Mouse (Mus musculus): ENCODE data around the gene Cnksr1. TPM values are rescaled to one million over a fixed set of nuclear protein-coding genes. Genes with fewer than 3 reads are reported as not detected.
"Not testable (repeated sequence)": the region's sequence is repeated elsewhere in the genome, so short reads cannot be mapped to it uniquely, and the experiment has no call there.

Gene Cnksr1
- polyA plus RNA-seq, 1 experiment from 2014 or later, result 0.33 TPM

GRCm38 (mm10) chr4:134269622-134270021 lies 31.4 kb upstream of the Cnksr1 start:
- not testable (repeated sequence) for H3K36me3 ChIP-seq (ENCODE audit: control insufficient read depth, insufficient read depth); H3K4me1 ChIP-seq (replicated peaks; ENCODE audit: control insufficient read depth, insufficient read depth, low read length); ATAC-seq; H3K4me2 ChIP-seq (ENCODE audit: low read length); H3K9me3 ChIP-seq (ENCODE audit: control insufficient read depth, low read length); H3K27ac ChIP-seq (ENCODE audit: low read length); H3K4me3 ChIP-seq (replicated peaks; ENCODE audit: low read length); H3K9ac ChIP-seq (replicated peaks; ENCODE audit: low read depth, low read length); H3K27me3 ChIP-seq (replicated peaks; ENCODE audit: control insufficient read depth, insufficient read depth, low read length)

DNA sequence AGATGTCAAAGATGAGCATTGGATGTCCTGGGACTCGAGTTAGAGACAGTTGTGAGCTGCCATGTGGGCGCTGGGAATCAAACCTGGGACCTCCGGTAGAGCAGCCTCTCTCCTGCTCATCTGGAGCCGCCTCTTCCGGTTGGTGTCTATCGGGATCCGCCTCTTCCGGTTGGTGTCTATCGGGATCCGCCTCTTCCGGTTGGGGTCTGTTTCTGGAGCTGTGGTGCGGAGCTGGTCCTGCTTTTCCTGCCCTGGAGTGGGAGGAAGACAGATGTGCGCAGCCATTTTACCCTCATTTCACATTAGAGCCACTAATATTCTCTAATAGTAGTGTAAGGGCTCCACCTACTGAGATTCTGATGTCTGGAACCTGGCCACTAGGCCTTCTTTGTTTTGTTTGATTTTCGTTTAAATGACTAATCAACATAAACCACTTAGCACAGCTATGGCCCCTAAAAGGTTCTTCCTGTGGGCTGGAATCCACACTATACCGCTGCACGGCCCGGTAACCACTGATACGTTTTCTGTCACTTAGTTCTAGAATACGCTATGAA lies 30.0 kb upstream of the Cnksr1 start:
- 84% methylated on average over 19 of the region's 19 CpGs for WGBS
- H3K4me2 ChIP-seq (ENCODE audit: low read length), result no peak overlapping the region
- no peak overlapping the region for H3K4me3 ChIP-seq (replicated peaks; ENCODE audit: low read length)
- ATAC-seq, result no peak
- no peaks in the 10 kb centered on the region for H3K4me1 ChIP-seq (replicated peaks; ENCODE audit: control insufficient read depth, insufficient read depth, low read length)
- H3K27me3 ChIP-seq (replicated peaks; ENCODE audit: control insufficient read depth, insufficient read depth, low read length), result no peaks in the 10 kb centered on the region
- H3K36me3 ChIP-seq (ENCODE audit: control insufficient read depth, insufficient read depth), result no peaks in the 10 kb centered on the region
- no peaks in the 10 kb centered on the region for H3K9me3 ChIP-seq (ENCODE audit: control insufficient read depth, low read length)
- H3K27ac ChIP-seq (ENCODE audit: low read length), result no peak overlapping the region
- no peak overlapping the region for H3K9ac ChIP-seq (replicated peaks; ENCODE audit: low read depth, low read length)

DNA sequence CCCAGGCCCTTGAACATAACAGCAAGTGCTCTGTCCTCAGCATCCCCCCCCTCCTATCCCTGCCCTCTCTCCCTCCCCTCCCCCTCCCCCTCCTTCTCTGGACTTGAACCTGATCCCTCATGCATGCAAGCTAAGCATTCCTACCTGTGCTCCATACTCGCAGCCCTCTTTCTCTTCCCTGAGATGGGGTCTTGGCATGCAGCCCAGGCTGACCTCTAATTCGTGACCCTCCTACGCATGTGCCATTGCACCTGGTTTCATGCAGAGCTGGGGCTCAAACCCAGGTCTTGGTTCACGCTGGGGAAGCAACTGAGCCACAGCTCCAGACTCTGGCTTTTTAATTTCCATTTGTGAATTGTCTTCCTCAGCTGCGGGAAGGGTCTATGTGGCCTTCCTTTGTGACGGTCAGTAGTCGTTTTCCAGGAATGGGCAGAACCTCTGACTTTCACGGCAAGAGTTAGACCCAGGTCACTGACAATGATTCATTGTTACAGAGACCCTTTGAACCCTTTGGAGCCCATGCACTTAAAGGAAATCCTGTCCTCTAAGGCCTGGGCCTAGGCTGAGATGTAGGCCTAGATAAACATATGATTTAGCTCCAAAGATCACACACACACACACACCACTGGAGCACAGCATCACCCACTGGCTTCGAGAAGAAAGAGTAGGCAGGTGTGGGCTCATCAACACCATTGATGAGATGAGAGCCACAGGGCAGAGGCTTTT lies 27.8 kb upstream of the Cnksr1 start:
- Histone ChIP-seq H3K36me3 (ENCODE audit: control insufficient read depth, insufficient read depth) (no peaks in the 10 kb centered on the region), H3K27ac (ENCODE audit: low read length) (no peak overlapping the region), H3K4me2 (ENCODE audit: low read length) (no peak overlapping the region), H3K4me1 (replicated peaks; ENCODE audit: control insufficient read depth, insufficient read depth, low read length) (no peaks in the 10 kb centered on the region), H3K9ac (replicated peaks; ENCODE audit: low read depth, low read length) (no peak overlapping the region), H3K27me3 (replicated peaks; ENCODE audit: control insufficient read depth, insufficient read depth, low read length) (no peaks in the 10 kb centered on the region), H3K9me3 (ENCODE audit: control insufficient read depth, low read length) (no peaks in the 10 kb centered on the region), H3K4me3 (replicated peaks; ENCODE audit: low read length) (no peak overlapping the region)
- WGBS, result 70% methylated on average over 9 of the region's 9 CpGs
- no peak for ATAC-seq

DNA sequence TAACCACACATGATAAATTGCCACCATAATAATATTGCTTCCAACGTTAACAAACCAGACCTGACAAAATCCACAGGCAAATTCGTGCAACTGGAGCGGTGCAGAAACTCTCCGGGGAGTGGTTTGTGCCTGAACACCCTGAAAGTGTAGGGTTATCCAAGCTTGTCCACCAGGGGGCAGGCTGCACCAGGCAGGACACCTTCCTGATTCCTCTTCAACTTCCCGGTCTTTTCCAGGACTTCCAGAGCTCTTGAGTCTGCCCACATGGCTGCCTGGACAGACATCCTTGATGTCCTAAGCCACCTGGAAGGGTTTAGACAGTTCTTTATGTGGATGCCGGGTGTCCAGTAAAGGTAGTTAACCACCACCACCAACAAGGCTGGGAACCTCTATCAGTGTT lies 25.0 kb upstream of the Cnksr1 start:
- H3K27ac ChIP-seq (ENCODE audit: low read length), result no peak overlapping the region
- no peak overlapping the region for H3K9ac ChIP-seq (replicated peaks; ENCODE audit: low read depth, low read length)
- no peaks in the 10 kb centered on the region for H3K9me3 ChIP-seq (ENCODE audit: control insufficient read depth, low read length)
- H3K4me1 ChIP-seq (replicated peaks; ENCODE audit: control insufficient read depth, insufficient read depth, low read length), result no peaks in the 10 kb centered on the region
- no peaks in the 10 kb centered on the region for H3K36me3 ChIP-seq (ENCODE audit: control insufficient read depth, insufficient read depth)
- WGBS, result 41% methylated on average over 6 of the region's 6 CpGs
- H3K4me2 ChIP-seq (ENCODE audit: low read length), result no peak overlapping the region
- no peak for ATAC-seq
- H3K4me3 ChIP-seq (replicated peaks; ENCODE audit: low read length), result no peak overlapping the region
- no peaks in the 10 kb centered on the region for H3K27me3 ChIP-seq (replicated peaks; ENCODE audit: control insufficient read depth, insufficient read depth, low read length)

DNA sequence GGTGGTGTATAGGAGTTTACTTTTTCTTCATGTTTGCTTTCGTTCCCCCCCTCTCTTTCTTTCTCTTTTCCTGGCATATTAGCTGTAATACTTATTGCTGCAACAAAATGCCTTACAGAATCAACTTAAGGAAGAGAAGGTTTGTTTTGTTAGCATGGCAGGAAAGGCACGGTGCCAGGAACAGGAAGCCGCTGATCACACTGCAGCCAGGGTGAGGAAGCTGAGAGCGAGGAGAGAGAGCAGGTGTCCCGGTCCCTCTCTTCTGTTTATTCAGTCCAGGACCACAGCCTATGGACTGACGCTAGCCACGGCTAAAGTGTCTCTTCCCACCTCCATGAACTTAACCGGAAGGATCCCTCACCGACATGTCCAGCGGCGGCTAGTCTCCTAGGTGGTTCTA lies 20.2 kb upstream of the Cnksr1 start:
- Histone ChIP-seq H3K4me1 (replicated peaks; ENCODE audit: control insufficient read depth, insufficient read depth, low read length) (peaks cover 6% of the 10 kb centered on the region), H3K27me3 (replicated peaks; ENCODE audit: control insufficient read depth, insufficient read depth, low read length) (peaks cover 20% of the 10 kb centered on the region), H3K9ac (replicated peaks; ENCODE audit: low read depth, low read length) (no peak overlapping the region), H3K36me3 (ENCODE audit: control insufficient read depth, insufficient read depth) (no peaks in the 10 kb centered on the region), H3K27ac (ENCODE audit: low read length) (no peak overlapping the region), H3K4me3 (replicated peaks; ENCODE audit: low read length) (no peak overlapping the region), H3K4me2 (ENCODE audit: low read length) (no peak overlapping the region), H3K9me3 (ENCODE audit: control insufficient read depth, low read length) (no peaks in the 10 kb centered on the region)
- no peak for ATAC-seq
- 60% methylated on average over 11 of the region's 11 CpGs for WGBS

- H3K4me3 ChIP-seq (replicated peaks; ENCODE audit: low read length), result no peak overlapping the region
- no peaks in the 10 kb centered on the region for H3K9me3 ChIP-seq (ENCODE audit: control insufficient read depth, low read length)
- peaks cover 28% of the 10 kb centered on the region for H3K27me3 ChIP-seq (replicated peaks; ENCODE audit: control insufficient read depth, insufficient read depth, low read length)
- no peak overlapping the region for H3K27ac ChIP-seq (ENCODE audit: low read length)
- no peak for ATAC-seq
- H3K4me1 ChIP-seq (replicated peaks; ENCODE audit: control insufficient read depth, insufficient read depth, low read length), result peaks cover 9% of the 10 kb centered on the region
- H3K36me3 ChIP-seq (ENCODE audit: control insufficient read depth, insufficient read depth), result no peaks in the 10 kb centered on the region
- 15% methylated on average over 11 of the region's 11 CpGs for WGBS
- H3K9ac ChIP-seq (replicated peaks; ENCODE audit: low read depth, low read length), result no peak overlapping the region
- H3K4me2 ChIP-seq (ENCODE audit: low read length), result no peak overlapping the region
These were observed 19.2 kb upstream of the Cnksr1 start for GRCm38 (mm10) chr4:134257198-134258009.

GRCm38 (mm10) chr4:134256407-134257197 lies 18.4 kb upstream of the Cnksr1 start:
- peaks cover 16% of the 10 kb centered on the region for H3K4me1 ChIP-seq (replicated peaks; ENCODE audit: control insufficient read depth, insufficient read depth, low read length)
- WGBS, result 15% methylated on average over 19 of the region's 19 CpGs
- H3K27me3 ChIP-seq (replicated peaks; ENCODE audit: control insufficient read depth, insufficient read depth, low read length), result peaks cover 36% of the 10 kb centered on the region

GRCm38 (mm10) chr4:134255854-134256253 lies 17.7 kb upstream of the Cnksr1 start:
- no peaks in the 10 kb centered on the region for H3K36me3 ChIP-seq (ENCODE audit: control insufficient read depth, insufficient read depth)
- ATAC-seq, result no peak
- peaks cover 20% of the 10 kb centered on the region for H3K4me1 ChIP-seq (replicated peaks; ENCODE audit: control insufficient read depth, insufficient read depth, low read length)
- H3K27ac ChIP-seq (ENCODE audit: low read length), result no peak overlapping the region
- no peak overlapping the region for H3K4me3 ChIP-seq (replicated peaks; ENCODE audit: low read length)
- no peak overlapping the region for H3K9ac ChIP-seq (replicated peaks; ENCODE audit: low read depth, low read length)
- no peak overlapping the region for H3K4me2 ChIP-seq (ENCODE audit: low read length)
- WGBS, result 29% methylated on average over 4 of the region's 4 CpGs
- peaks cover 41% of the 10 kb centered on the region for H3K27me3 ChIP-seq (replicated peaks; ENCODE audit: control insufficient read depth, insufficient read depth, low read length)
- H3K9me3 ChIP-seq (ENCODE audit: control insufficient read depth, low read length), result no peaks in the 10 kb centered on the region

More at GRCm38 (mm10) chr4:134256407-134257197, 18.4 kb upstream of the Cnksr1 start:
- H3K36me3 ChIP-seq (ENCODE audit: control insufficient read depth, insufficient read depth), result no peaks in the 10 kb centered on the region
- no peaks in the 10 kb centered on the region for H3K9me3 ChIP-seq (ENCODE audit: control insufficient read depth, low read length)
- no peak overlapping the region for H3K9ac ChIP-seq (replicated peaks; ENCODE audit: low read depth, low read length)
- H3K4me3 ChIP-seq (replicated peaks; ENCODE audit: low read length), result no peak overlapping the region
- ATAC-seq, result no peak
- no peak overlapping the region for H3K27ac ChIP-seq (ENCODE audit: low read length)
- no peak overlapping the region for H3K4me2 ChIP-seq (ENCODE audit: low read length)

- Histone ChIP-seq H3K9me3 (ENCODE audit: control insufficient read depth, low read length) (no peaks in the 10 kb centered on the region), H3K4me1 (replicated peaks; ENCODE audit: control insufficient read depth, insufficient read depth, low read length) (peaks cover 31% of the 10 kb centered on the region), H3K36me3 (ENCODE audit: control insufficient read depth, insufficient read depth) (no peaks in the 10 kb centered on the region), H3K9ac (replicated peaks; ENCODE audit: low read depth, low read length) (no peak overlapping the region), H3K4me3 (replicated peaks; ENCODE audit: low read length) (no peak overlapping the region), H3K4me2 (ENCODE audit: low read length) (no peak overlapping the region), H3K27me3 (replicated peaks; ENCODE audit: control insufficient read depth, insufficient read depth, low read length) (peaks cover 51% of the 10 kb centered on the region), H3K27ac (ENCODE audit: low read length) (no peak overlapping the region)
- WGBS, result 22% methylated on average over 3 of the region's 3 CpGs
- ATAC-seq, result no peak
These were observed 16.6 kb upstream of the Cnksr1 start for GRCm38 (mm10) chr4:134254835-134255234.

Measured in forebrain, embryonic 16.5 days (tissue).